Mouse (Mus musculus) C2C12 (cell line): ENCODE data around the gene Serpina1b.
"Not testable (repeated sequence)": the region's sequence is repeated elsewhere in the genome, so short reads cannot be mapped to it uniquely, and the experiment has no call there.

Experiments used
- CEBPB ChIP-seq: IDR thresholded peaks from one replicate; pipeline ENCODE4 v1.6.1; 2011; ENCODE audit warnings: low read depth, mild to moderate bottlenecking, control low read depth, moderate library complexity
- CTCF ChIP-seq: IDR thresholded peaks from one replicate; pipeline ENCODE4 v1.5.1; 2011; ENCODE audit not compliant: control insufficient read depth, insufficient read depth, insufficient read length
- MAX ChIP-seq: IDR thresholded peaks from one replicate; pipeline ENCODE4 v1.6.1; 2011; ENCODE audit warnings: mild to moderate bottlenecking, control low read depth
- MYOD1 ChIP-seq: IDR thresholded peaks from one replicate; pipeline ENCODE4 v1.6.1; 2011; ENCODE audit warnings: low read depth; ENCODE audit not compliant: control insufficient read depth, insufficient read length
- MYOG ChIP-seq: IDR thresholded peaks from one replicate; pipeline ENCODE4 v1.6.1; 2011; ENCODE audit not compliant: control insufficient read depth, insufficient read length; ENCODE audit errors: extremely low read depth
- USF1 ChIP-seq: IDR thresholded peaks from one replicate; pipeline ENCODE4 v1.6.1; 2011; ENCODE audit warnings: low read depth, mild to moderate bottlenecking, control low read depth, moderate library complexity

DNA sequence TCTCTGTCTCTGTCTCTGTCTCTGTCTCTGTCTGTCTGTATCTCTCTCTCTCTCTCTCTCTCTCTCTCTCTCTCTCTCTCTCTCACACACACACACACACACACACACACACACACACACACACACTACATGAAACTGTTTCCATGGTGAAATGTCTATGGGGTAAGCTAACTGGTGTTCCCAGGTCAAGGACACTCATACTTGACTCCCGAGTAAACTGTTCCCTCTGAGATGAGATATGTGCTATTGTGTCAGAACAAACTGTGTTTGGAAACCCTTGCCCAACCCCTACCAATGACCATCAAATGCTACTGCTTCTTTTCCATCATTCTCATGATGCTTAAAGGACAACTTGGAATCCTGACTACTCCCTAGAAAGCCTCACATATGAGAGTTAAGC, 36.7 kb upstream of the Serpina1b start:
- TF ChIP-seq USF1, CTCF, CEBPB, MAX, MYOG, MYOD1: not testable (repeated sequence)
